Mouse (Mus musculus) cortical plate, adult 2 months (tissue): ENCODE data around the gene Gemin8. TPM values are rescaled to one million over a fixed set of nuclear protein-coding genes. Genes with fewer than 3 reads are reported as not detected.
A peak's percentile ranks its signal among the peaks of the same experiment; 100 is the strongest.

Source experiments
- H3K27ac ChIP-seq: fragments of 200-500 bp; 2 replicates; pipeline ENCODE4 v1.5.1; 2012; ENCODE audit warnings: low read length, control low read depth, inconsistent platforms; ENCODE audit not compliant: insufficient read depth
- H3K4me1 ChIP-seq: fragments of 200-500 bp; 2 replicates; pipeline ENCODE4 v1.6.1; 2011; ENCODE audit warnings: low read length; ENCODE audit not compliant: control insufficient read depth, insufficient read depth
- H3K4me3 ChIP-seq: fragments of 200-500 bp; 2 replicates; pipeline ENCODE4 v1.5.1; 2011; ENCODE audit warnings: mild to moderate bottlenecking, low read length, control low read depth; ENCODE audit not compliant: insufficient read depth
- CTCF ChIP-seq: fragments of 200-500 bp; IDR thresholded peaks from 2 replicates; pipeline ENCODE4 v1.5.1; 2011; ENCODE audit warnings: mild to moderate bottlenecking, control low read depth, low read length; ENCODE audit not compliant: insufficient read depth; ENCODE audit errors: extremely low read depth
- POLR2A ChIP-seq: fragments of 200-500 bp; IDR thresholded peaks from 2 replicates; pipeline ENCODE4 v1.6.1; 2011; ENCODE audit warnings: mild to moderate bottlenecking, low read length, control low read depth; ENCODE audit not compliant: insufficient read depth; ENCODE audit errors: extremely low read depth
- polyA plus RNA-seq: library from polyadenylated mRNA; depleted of rRNA; stranded (reverse); fragments of >200 nt; gene quantifications from 2 replicates; pipeline ENCODE4 v1.2.3, GENCODE M21; 2012

Gemin8 gene
- polyA plus RNA-seq, 1 experiment, result 16.5 TPM

DNA sequence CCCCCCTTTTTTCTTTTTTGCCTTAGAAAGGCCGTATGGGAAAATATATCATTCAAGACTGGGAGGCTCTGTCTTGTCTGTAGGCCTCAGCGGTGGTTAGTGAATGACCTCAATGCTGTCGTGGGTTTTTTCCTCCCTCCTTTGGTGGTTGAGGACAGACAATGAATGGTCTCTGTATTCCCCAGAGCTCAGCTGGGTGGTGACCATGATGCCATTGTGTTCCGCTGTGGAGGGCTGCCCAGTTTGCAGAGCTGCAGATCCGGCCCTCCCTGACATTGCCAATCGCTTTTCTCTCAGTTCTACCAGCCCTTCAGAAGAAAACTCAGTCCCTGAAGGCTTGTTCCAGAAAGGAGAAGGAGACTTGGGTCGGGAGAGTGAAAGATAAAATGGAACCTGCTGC lies 3.5 kb downstream of the Gemin8 start:
- H3K4me1 ChIP-seq, result peaks cover 3% of the 10 kb centered on the region; the same call in 1 of the 2 replicates
- no peak for TF ChIP-seq POLR2A
- TF ChIP-seq CTCF, result no peak
- peak overlapping the region; percentile 80 for H3K27ac ChIP-seq
- H3K4me3 ChIP-seq, result no peak overlapping the region

DNA sequence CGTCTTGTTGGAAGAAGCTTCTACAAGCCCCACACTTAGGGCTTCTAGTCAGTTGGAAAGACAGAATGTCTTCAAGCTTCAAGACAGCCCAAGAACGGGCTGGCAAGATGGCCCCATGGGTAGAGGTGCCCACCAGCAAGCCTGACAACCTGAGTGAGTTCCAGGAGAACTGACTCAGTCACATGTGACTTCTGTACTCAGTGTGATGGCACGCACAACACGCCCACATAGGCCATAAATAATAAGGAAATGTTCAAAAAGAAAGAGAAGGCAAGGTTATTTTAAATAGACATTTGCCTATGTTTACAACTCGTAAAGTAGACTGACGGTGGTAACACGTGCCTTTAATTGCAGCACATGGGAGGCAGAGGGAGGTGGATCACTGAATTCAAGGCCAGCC lies 7.7 kb downstream of the Gemin8 start:
- Histone ChIP-seq H3K27ac (no peak overlapping the region), H3K4me3 (no peak overlapping the region), H3K4me1 (0 out of 2 replicates have a peak, but pooled peaks cover 1% of the 10 kb centered on the region)
- TF ChIP-seq POLR2A (no peak), CTCF (no peak)

DNA sequence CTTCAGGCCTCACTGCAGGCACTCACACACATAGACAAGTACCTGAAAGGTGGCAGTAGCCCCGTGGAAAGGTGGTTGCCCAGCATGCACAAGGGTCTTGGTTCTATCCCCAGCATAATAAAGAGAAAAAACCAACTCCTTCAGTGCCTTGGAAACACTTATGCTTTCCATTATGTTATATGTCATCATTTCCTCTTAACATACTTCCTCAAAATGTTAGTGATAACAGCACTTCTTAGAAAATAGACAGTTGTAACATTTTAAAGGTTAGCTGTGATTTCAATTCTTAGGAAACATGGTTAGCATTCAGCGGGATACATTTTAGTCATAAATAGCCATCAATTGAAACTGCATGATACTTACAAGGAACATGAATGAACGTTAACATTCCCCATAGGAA lies 12.8 kb downstream of the Gemin8 start:
- TF ChIP-seq POLR2A (no peak), CTCF (no peak)

DNA sequence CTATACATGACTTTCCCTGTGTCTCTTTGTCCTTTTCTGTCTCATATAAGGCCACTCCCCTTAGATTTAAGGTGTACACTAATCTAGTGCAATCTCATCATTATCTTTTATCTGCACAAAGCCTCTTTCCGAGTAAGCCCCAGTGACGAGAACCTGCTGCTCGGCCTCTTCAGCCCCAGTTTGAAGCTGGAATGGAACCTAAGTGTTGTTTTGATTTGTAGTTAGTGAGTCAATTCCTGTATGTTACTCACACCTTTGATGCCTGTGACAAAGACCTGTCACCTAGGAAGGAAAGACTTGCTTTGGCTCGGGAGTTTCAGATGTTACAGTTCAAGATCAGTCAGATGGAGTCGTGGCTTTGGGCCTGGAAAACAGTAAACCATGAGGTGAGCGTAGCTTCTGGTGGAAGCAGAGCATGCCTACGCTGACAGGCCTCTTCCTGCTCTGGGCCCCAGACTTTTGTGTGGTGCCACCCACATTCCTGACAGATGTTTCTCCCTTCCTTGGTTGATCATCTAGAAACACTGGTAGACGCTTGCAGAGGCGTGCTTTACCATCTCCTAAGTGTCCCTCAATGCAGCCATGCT lies 15.2 kb downstream of the Gemin8 start:
- no peak for TF ChIP-seq CTCF
- no peak for TF ChIP-seq POLR2A
- H3K27ac ChIP-seq, result no peak overlapping the region
- 0 out of 2 replicates have a peak, but pooled peaks cover 1% of the 10 kb centered on the region for H3K4me1 ChIP-seq
- H3K4me3 ChIP-seq, result no peak overlapping the region

More for the DNA sequence above, 12.8 kb downstream of the Gemin8 start:
- Histone ChIP-seq H3K4me1 (0 out of 2 replicates have a peak, but pooled peaks cover 1% of the 10 kb centered on the region), H3K4me3 (no peak overlapping the region), H3K27ac (no peak overlapping the region)

DNA sequence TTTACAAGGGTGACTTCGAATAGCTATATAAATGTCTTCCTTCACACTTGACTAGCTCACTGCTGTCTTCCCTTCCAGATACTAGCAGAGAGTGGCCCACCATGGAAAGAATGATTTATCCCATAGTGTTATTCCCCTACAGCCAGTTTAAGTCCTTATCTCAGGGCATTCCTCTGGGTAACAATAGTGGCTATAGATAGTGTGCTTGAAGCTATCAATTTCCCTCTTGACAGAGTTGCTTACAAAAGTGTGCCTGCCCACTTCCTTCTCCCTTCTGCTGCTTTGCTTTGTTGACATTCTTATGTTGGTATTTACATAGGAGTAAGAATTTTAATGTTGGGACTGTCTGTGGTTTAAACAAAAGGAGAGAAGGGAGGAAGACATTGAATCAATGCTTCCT lies 17.5 kb downstream of the Gemin8 start:
- Histone ChIP-seq H3K4me3 (no peak overlapping the region), H3K4me1 (no peaks in the 10 kb centered on the region), H3K27ac (no peak overlapping the region)
- TF ChIP-seq CTCF (no peak), POLR2A (no peak)

DNA sequence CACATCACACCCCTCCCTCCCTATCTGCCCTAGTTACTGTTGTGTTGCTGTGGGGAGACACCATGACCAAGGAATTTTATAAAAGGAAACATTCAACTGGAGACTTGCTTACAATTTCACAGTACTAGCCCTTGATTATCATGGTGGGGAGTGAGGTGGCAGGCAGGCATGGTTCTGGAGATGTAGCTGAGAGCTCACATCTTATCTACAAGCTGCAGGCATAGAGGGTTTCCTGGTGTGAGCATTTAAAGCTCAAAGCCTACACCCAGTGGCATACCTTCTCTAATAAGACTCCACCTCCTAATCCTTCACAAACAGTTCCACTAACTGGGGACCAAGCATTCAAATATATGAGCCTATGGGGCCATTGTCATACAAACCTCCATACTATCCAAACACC lies 26.1 kb downstream of the Gemin8 start:
- Histone ChIP-seq H3K27ac (no peak overlapping the region), H3K4me1 (no peaks in the 10 kb centered on the region; the same call in 1 of the 2 replicates), H3K4me3 (no peak overlapping the region)
- TF ChIP-seq POLR2A (no peak), CTCF (no peak)

DNA sequence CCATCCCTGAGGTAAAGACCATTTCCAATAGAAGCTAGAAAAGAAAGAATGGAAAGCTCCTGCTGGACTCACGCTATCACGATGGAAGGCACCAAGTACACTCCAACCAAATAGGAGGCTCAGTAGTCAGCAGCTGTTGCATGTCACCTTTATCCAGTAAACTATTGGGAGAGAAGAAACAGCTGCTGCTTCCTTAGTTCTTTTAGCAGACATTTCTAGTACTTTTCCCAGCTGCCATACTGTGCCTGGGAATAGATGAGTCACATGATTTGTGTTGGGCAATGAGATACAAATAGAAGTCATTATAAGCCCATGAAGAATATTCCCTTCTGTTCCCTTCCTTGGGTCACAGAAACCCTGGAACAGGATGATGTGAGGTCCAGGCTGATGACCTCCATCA lies 28.0 kb downstream of the Gemin8 start:
- no peaks in the 10 kb centered on the region; the same call in 1 of the 2 replicates for H3K4me1 ChIP-seq
- no peak overlapping the region for H3K4me3 ChIP-seq
- H3K27ac ChIP-seq, result no peak overlapping the region
- no peak for TF ChIP-seq CTCF
- no peak for TF ChIP-seq POLR2A

DNA sequence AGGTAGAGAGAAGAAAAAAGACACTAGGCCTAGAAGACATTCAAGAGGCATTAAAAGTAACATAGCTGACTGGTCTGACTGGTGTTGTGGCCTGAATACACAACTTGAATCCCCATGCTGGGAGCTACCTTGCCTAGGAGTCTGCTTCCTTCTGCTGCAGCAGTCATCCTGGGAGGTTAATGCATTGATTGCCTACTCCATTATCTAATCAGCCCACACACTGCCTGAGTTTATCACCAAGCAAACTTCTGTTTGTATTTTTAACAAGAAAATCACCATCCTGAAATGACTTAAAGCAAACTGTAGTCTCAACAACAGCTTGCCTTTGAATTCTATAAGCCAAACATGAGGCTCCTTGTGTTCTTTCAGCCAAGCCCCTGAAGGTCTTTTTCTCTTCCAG lies 29.6 kb downstream of the Gemin8 start:
- no peak for TF ChIP-seq CTCF
- TF ChIP-seq POLR2A, result no peak
- no peaks in the 10 kb centered on the region; the same call in 1 of the 2 replicates for H3K4me1 ChIP-seq
- H3K4me3 ChIP-seq, result no peak overlapping the region
- no peak overlapping the region for H3K27ac ChIP-seq

DNA sequence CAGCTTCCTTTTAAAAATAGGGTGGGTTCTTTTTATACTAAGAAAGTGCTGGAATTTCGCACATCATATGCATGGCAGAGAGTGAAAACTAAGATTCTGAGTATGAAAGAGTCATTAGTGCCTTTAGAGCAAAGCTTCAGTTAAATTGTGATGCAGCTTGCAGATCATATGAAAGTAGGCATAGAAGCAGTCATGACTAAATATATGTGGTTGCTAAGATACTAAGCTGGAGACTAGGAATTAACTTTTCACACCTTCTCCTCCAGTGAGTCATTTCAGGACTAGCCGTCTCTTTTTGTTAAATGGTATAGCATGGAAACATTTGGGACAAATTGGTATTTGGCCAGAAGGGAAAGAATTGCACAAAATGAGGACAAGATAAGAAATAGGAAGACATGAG lies 44.3 kb downstream of the Gemin8 start:
- no peak overlapping the region for H3K27ac ChIP-seq
- H3K4me3 ChIP-seq, result no peak overlapping the region
- TF ChIP-seq POLR2A (no peak), CTCF (no peak)
- no peaks in the 10 kb centered on the region; the same call in 1 of the 2 replicates for H3K4me1 ChIP-seq

DNA sequence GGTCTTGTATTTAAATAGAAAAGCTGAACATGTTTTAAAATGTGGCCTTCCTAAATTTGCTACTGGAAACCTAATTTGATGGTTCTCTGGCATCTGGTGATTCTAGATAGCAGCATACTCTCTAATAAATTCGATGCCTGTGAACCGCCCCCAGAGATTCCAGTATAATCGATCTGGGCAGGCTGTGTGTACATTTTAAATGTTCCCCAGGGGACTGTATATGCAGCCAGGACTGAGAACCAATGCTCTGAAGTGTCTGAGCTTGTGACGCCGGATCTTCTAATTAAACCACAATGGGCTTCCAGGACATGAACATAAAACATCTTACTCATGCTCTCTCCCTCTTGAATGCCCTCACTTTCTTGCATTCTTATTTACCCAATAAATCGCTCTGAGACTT lies 46.0 kb downstream of the Gemin8 start:
- H3K27ac ChIP-seq, result no peak overlapping the region
- no peaks in the 10 kb centered on the region; the same call in 1 of the 2 replicates for H3K4me1 ChIP-seq
- TF ChIP-seq POLR2A (no peak), CTCF (no peak)
- no peak overlapping the region for H3K4me3 ChIP-seq
